Comparison of ENCODE assay signal across 12 mouse cellular contexts in genomic region chr5:88890146-88890545, GRCm38 (mm10). TPM values are rescaled to one million over a fixed set of nuclear protein-coding genes. Genes with fewer than 3 reads are reported as not detected.
"Had no signal": no experiment of that assay in that cellular context is flagged by ENCODE, and none has a peak within 500 bp of the region (broad histone marks: within the 10 kb centered on the region; RNA-seq: fewer than 3 reads in every experiment).

No protein-coding gene starts in this region.

- H3K27ac ChIP-seq: limb, embryonic 15.5 days; liver, embryonic 12.5 days; midbrain, embryonic 10.5 days; neural tube, embryonic 15.5 days had no signal

- DNase-seq: lung, embryonic 14.5 days; lung, postnatal 10 days; lung, postnatal 4 days; midbrain, embryonic 14.5 days; retina, postnatal 1 day; right cerebral cortex, postnatal 14 days had no signal

- H3K4me3 ChIP-seq: limb, embryonic 15.5 days; liver, embryonic 12.5 days; midbrain, embryonic 10.5 days; myocyte had no signal

RNA-seq across cellular contexts. Expression of gene Slc4a4, which starts 3.5 kb away (rescaled TPM):
- total RNA-seq: megakaryocyte, adult 5-6 weeks had no signal
